Mouse (Mus musculus) ES-E14 (cell line): ENCODE results near the gene Ttll9.

ENCODE experiments used
- HCFC1 ChIP-seq: IDR thresholded peaks from 2 replicates; pipeline ENCODE4 v1.6.1; 2012; ENCODE audit warnings: low read length, inconsistent platforms, borderline replicate concordance; ENCODE audit not compliant: insufficient read depth
- MAFK ChIP-seq: IDR thresholded peaks from 2 replicates; pipeline ENCODE4 v1.6.1; 2014; ENCODE audit warnings: mild to moderate bottlenecking, low read depth, low read length, inconsistent platforms; ENCODE audit not compliant: insufficient read depth
- ZC3H11A ChIP-seq: IDR thresholded peaks from 2 replicates; pipeline ENCODE4 v1.6.1; 2012; ENCODE audit warnings: low read depth, mild to moderate bottlenecking, inconsistent platforms, low read length, borderline replicate concordance

- TF ChIP-seq ZC3H11A (no peak), MAFK (no peak), HCFC1 (no peak)
These were observed 33.9 kb upstream of the Ttll9 start for GRCm38 (mm10) chr2:152928219-152928987.
